Mouse (Mus musculus): ENCODE data around the gene Ube4a. TPM values are rescaled to one million over a fixed set of nuclear protein-coding genes. Genes with fewer than 3 reads are reported as not detected.
A peak's percentile ranks its signal among the peaks of the same experiment; 100 is the strongest.

Ube4a gene
- total and polyA plus RNA-seq, 3 experiments: 2.6 to 80.2 (median 59.6) TPM

DNA sequence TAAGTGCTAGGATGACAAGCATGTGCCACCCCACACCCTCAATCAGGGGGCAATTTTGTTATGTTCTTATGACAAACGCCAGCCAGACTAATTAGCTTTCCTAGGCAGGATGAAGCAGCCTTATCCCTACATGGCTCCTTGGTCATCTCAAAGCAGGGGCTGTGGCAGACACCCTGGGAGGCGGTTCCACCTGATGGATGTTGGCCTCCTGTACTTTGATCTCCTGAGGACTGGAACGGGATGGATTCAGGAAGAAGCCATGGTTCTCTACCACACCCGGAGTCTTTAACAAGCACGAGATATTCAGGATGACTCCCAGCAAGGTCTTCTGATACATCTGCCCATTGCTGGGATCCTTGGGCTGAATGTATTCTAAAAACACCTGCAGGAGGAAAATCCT, 17.6 kb downstream of the Ube4a start:
- no peak overlapping the region for H3K4me3 ChIP-seq (ENCODE audit: low read depth, low read length)
- no peaks in the 10 kb centered on the region for H3K9me3 ChIP-seq (replicated peaks)
- H3K4me1 ChIP-seq (ENCODE audit: insufficient read depth, low read depth, low read length): no peaks in the 10 kb centered on the region
- no peak for TF ChIP-seq POLR2AphosphoS5 (IDR thresholded peaks at IDR 0.05; ENCODE audit: insufficient replicate concordance, low read depth, low read length)
- TF ChIP-seq TAL1 (conservative IDR thresholded peaks at IDR 0.05; ENCODE audit: low read depth, low read length): no peak
- no peak for DNase-seq (ENCODE audit: low spot score)
- H3K36me3 ChIP-seq (replicated peaks): peaks cover 96% of the 10 kb centered on the region
- ATAC-seq (ENCODE audit: extremely low read depth, insufficient number of reproducible peaks, low FRiP score, poor library complexity, severe bottlenecking): no peak
- H3K27me3 ChIP-seq (ENCODE audit: insufficient read depth, low read length): no peaks in the 10 kb centered on the region

DNA sequence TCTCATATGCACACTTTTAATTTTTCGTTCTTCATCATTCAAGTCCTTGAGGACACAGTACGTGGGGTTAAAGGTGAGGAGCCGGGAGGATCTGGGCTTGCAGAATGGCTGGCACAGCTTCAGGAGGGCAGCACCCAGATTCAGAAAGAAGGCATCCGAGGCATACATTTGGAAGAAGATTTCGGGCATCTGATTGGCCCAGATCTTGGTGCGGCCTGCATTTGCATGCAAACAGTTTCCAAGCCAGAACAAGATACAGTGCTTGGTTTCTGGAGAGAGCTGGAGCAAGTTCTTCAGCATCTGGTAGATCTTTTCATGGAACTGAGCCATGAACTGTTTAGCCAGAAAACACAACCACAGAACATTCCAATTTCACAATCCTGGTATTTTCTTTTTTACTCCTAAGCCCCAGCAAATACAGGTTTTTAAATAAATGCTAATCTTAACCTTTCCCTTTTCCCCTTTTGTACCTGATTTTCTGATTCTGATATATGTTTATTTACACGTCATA, 19.2 kb downstream of the Ube4a start:
- H3K27me3 ChIP-seq (ENCODE audit: insufficient read depth, low read length): no peaks in the 10 kb centered on the region
- no peaks in the 10 kb centered on the region for H3K9me3 ChIP-seq (replicated peaks)
- peaks cover 96% of the 10 kb centered on the region for H3K36me3 ChIP-seq (replicated peaks)
- no peaks in the 10 kb centered on the region for H3K4me1 ChIP-seq (ENCODE audit: insufficient read depth, low read depth, low read length)
- ATAC-seq (ENCODE audit: extremely low read depth, insufficient number of reproducible peaks, low FRiP score, poor library complexity, severe bottlenecking) (no peak), DNase-seq (ENCODE audit: low spot score) (no peak)
- TF ChIP-seq GATA1 (IDR thresholded peaks at IDR 0.05; ENCODE audit: borderline replicate concordance, low read length): no peak
- TF ChIP-seq GATA2 (IDR thresholded peaks at IDR 0.05; ENCODE audit: borderline replicate concordance, low read depth, low read length): no peak
- TF ChIP-seq POLR2AphosphoS5 (IDR thresholded peaks at IDR 0.05; ENCODE audit: insufficient replicate concordance, low read depth, low read length): no peak
- TF ChIP-seq CTCF (IDR thresholded peaks at IDR 0.05; ENCODE audit: low read depth, low read length): no peak
- TF ChIP-seq TAL1 (conservative IDR thresholded peaks at IDR 0.05; ENCODE audit: low read depth, low read length): no peak
- no peak overlapping the region for H3K4me3 ChIP-seq (ENCODE audit: low read depth, low read length)

DNA sequence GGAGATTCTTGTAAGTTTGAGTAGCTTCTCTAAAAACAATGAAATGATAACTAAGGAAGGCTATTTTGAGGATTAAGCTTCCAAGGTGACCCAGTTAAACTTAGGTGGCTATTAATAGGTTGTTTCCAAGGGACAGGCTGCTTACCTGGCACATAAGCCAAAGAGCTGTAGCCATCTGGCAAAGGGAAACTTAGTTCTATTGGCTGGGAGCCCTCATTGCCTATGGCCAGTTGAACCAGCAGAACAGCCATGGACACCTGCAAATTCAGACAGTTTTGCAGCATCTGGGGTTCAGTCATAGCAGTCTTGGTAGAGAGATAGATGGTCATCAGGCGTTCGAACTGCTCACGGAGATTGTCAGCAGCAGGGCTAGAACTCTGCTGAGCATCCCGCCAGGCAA, 23.0 kb downstream of the Ube4a start:
- no peaks in the 10 kb centered on the region for H3K4me1 ChIP-seq (ENCODE audit: insufficient read depth, low read depth, low read length)
- no peak overlapping the region for H3K4me3 ChIP-seq (ENCODE audit: low read depth, low read length)
- no peak for TF ChIP-seq TAL1 (conservative IDR thresholded peaks at IDR 0.05; ENCODE audit: low read depth, low read length)
- no peak for TF ChIP-seq POLR2AphosphoS5 (IDR thresholded peaks at IDR 0.05; ENCODE audit: insufficient replicate concordance, low read depth, low read length)
- no peak for TF ChIP-seq CTCF (IDR thresholded peaks at IDR 0.05; ENCODE audit: low read depth, low read length)
- no peak for TF ChIP-seq GATA1 (IDR thresholded peaks at IDR 0.05; ENCODE audit: borderline replicate concordance, low read length)
- no peak for TF ChIP-seq GATA2 (IDR thresholded peaks at IDR 0.05; ENCODE audit: borderline replicate concordance, low read depth, low read length)
- H3K36me3 ChIP-seq (replicated peaks): peaks cover 96% of the 10 kb centered on the region
- H3K9me3 ChIP-seq (replicated peaks): no peaks in the 10 kb centered on the region
- DNase-seq (ENCODE audit: low spot score): no peak
- ATAC-seq (ENCODE audit: extremely low read depth, insufficient number of reproducible peaks, low FRiP score, poor library complexity, severe bottlenecking): no peak
- no peaks in the 10 kb centered on the region for H3K27me3 ChIP-seq (ENCODE audit: insufficient read depth, low read length)

DNA sequence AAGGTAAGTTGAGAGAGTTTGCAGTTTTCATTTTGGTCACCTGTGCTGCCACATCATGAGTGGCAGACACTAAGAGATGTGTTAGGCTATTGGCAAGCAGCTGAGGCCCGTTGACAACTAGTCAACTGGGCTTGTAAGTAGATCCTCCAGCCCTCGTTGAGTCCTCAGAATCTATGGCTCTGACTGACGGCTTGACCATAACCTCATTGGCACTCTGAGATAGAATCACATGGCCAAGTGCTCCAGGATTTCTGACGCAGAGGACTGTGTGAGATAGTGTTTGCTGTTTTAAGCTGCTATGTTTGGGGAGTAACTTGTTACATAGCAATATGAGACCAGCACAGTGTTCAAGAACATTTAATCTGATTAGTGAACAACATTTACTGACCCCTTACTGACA, 23.6 kb downstream of the Ube4a start:
- no peaks in the 10 kb centered on the region for H3K27me3 ChIP-seq (ENCODE audit: insufficient read depth, low read length)
- DNase-seq (ENCODE audit: low spot score) (no peak), ATAC-seq (ENCODE audit: extremely low read depth, insufficient number of reproducible peaks, low FRiP score, poor library complexity, severe bottlenecking) (no peak)
- no peaks in the 10 kb centered on the region for H3K9me3 ChIP-seq (replicated peaks)
- peaks cover 96% of the 10 kb centered on the region for H3K36me3 ChIP-seq (replicated peaks)
- H3K4me1 ChIP-seq (ENCODE audit: insufficient read depth, low read depth, low read length): no peaks in the 10 kb centered on the region
- no peak overlapping the region for H3K4me3 ChIP-seq (ENCODE audit: low read depth, low read length)
- TF ChIP-seq TAL1 (conservative IDR thresholded peaks at IDR 0.05; ENCODE audit: low read depth, low read length): no peak
- no peak for TF ChIP-seq GATA1 (IDR thresholded peaks at IDR 0.05; ENCODE audit: borderline replicate concordance, low read length)
- TF ChIP-seq GATA2 (IDR thresholded peaks at IDR 0.05; ENCODE audit: borderline replicate concordance, low read depth, low read length): no peak
- no peak for TF ChIP-seq POLR2AphosphoS5 (IDR thresholded peaks at IDR 0.05; ENCODE audit: insufficient replicate concordance, low read depth, low read length)

DNA sequence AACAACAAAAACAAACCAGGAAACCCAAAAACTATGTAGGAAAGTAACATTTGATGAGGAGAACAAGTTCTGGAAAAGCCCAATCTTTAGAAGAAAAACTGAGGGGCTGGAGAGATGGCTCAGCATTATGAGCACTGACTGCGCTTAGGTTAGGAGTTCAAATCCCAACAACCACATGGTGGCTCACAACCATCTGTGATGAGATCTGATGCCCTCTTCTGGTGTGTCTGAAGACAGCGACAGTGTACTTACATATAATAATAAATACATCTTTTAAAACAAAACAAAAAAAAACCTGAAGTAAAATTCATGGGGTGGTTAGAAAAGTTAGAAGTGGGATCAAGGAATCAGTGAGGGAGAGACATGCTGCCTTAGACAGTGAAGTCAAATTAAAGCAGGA, 43.9 kb downstream of the Ube4a start:
- H3K36me3 ChIP-seq (replicated peaks): peaks cover 35% of the 10 kb centered on the region
- peaks cover 20% of the 10 kb centered on the region; the same call in 1 of the 2 replicates for H3K4me1 ChIP-seq (ENCODE audit: insufficient read depth, low read depth, low read length)
- ATAC-seq (ENCODE audit: extremely low read depth, insufficient number of reproducible peaks, low FRiP score, poor library complexity, severe bottlenecking) (no peak), DNase-seq (ENCODE audit: low spot score) (no peak)
- TF ChIP-seq CTCF (IDR thresholded peaks at IDR 0.05; ENCODE audit: low read depth, low read length): no peak
- TF ChIP-seq GATA2 (IDR thresholded peaks at IDR 0.05; ENCODE audit: borderline replicate concordance, low read depth, low read length): no peak
- TF ChIP-seq TAL1 (conservative IDR thresholded peaks at IDR 0.05; ENCODE audit: low read depth, low read length): no peak
- no peak for TF ChIP-seq POLR2AphosphoS5 (IDR thresholded peaks at IDR 0.05; ENCODE audit: insufficient replicate concordance, low read depth, low read length)
- no peak for TF ChIP-seq GATA1 (IDR thresholded peaks at IDR 0.05; ENCODE audit: borderline replicate concordance, low read length)
- H3K27me3 ChIP-seq (ENCODE audit: insufficient read depth, low read length): no peaks in the 10 kb centered on the region
- peak overlapping the region; percentile 99; the same call in 1 of the 2 replicates for H3K4me3 ChIP-seq (ENCODE audit: low read depth, low read length)
- H3K9me3 ChIP-seq (replicated peaks): no peaks in the 10 kb centered on the region

DNA sequence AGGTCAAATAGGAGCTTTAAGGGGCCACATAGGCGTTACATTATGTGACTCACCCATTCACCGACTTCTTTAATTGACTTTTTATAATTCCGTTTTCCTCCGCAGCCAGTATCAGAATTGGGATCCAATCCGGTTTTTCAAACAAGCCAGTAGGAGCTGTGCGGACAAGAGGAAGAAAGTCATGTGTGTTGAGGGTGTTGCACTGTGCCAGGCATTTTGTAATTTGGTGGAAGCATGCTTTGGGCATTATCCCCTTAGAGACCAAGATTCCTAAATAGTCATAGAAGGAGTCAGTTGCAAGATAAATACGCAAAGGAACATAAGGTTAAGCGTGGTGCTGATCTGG, 44.3 kb downstream of the Ube4a start:
- TF ChIP-seq GATA2 (IDR thresholded peaks at IDR 0.05; ENCODE audit: borderline replicate concordance, low read depth, low read length) (no peak), GATA1 (IDR thresholded peaks at IDR 0.05; ENCODE audit: borderline replicate concordance, low read length) (no peak), CTCF (IDR thresholded peaks at IDR 0.05; ENCODE audit: low read depth, low read length) (no peak), POLR2AphosphoS5 (IDR thresholded peaks at IDR 0.05; ENCODE audit: insufficient replicate concordance, low read depth, low read length) (no peak), TAL1 (conservative IDR thresholded peaks at IDR 0.05; ENCODE audit: low read depth, low read length) (no peak)
- Histone ChIP-seq H3K4me1 (ENCODE audit: insufficient read depth, low read depth, low read length) (peaks cover 20% of the 10 kb centered on the region; the same call in 1 of the 2 replicates), H3K27me3 (ENCODE audit: insufficient read depth, low read length) (no peaks in the 10 kb centered on the region), H3K9me3 (replicated peaks) (no peaks in the 10 kb centered on the region), H3K4me3 (ENCODE audit: low read depth, low read length) (peak overlapping the region; percentile 99), H3K36me3 (replicated peaks) (peaks cover 33% of the 10 kb centered on the region)
- DNase-seq (ENCODE audit: low spot score) (peak; percentile 67), ATAC-seq (ENCODE audit: extremely low read depth, insufficient number of reproducible peaks, low FRiP score, poor library complexity, severe bottlenecking) (peak; percentile 51; the same call in 1 of the 2 replicates)

Measured in G1E (cell line).